Mouse (Mus musculus) cerebellum, adult 9-11 months (tissue): ENCODE data around the gene Enpp4.

Experiments used
- DNase-seq: peaks from one replicate; pipeline ENCODE4 v3.0.0; 2022

The Enpp4 gene

DNA sequence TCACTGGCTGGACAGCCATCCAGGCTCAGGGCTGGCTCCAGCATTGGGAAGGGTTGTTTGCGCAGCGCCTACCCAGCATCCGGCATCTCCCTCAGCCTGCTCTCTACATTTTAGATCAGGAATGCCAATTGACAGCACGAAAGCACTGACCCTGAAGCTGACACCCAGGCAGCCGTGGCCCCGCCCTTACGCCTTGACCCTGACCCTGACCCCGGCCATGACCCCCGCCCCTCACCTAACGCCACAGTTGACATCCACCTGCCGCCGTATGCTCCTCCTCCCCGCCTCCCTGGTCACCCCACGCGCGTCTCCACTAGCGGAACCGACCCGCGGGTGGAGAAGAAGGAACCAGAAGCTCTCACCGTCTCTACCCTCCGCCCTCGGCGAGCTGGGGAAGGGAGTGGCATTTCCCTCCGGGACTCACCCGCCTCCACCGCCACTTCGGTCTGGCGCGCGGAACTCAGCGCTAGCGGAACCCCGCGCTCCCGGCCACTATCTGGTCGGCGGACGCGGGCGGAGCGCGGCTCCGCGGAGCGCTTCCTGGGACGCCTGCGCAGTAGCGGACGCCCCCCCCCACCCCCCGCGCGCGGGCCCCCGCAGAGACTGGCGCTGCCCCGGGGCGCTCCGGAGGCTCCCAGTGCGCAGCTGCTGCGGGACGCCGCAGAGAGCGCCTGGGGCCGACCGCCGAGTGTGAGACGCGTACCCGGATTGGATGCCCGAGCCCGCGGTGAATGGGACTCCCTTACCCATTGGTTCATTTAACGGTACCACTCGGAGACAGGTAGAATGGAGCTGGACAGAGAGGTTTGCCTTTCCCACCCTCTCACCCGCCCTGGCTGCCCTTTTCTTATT is at the start of gene Enpp4:
TSS of gene Enpp4 (minus strand) at position 523 of the 852 bp plus-strand sequence.
- DNase-seq: peak; percentile 87

DNA sequence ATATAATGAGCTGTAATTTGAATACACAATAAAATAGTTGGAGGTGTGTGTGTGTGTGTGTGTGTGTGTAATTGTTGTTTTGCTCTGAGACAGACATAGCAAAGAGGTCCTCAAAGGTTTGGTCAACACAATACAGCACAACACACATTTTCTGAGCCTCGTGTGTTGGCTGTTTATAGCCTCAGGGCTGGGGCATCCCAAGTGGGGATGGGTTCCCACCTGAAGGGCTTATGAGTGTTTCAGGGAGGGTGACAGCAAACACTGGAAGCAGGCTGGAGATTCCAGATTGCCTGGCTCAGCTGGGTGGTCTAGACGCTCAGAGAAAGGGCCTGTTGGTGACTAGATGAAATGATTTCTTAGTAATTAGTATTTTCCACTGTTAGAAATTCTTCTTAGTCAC is 49.6 kb upstream of the Enpp4 start:
- DNase-seq: no peak

DNA sequence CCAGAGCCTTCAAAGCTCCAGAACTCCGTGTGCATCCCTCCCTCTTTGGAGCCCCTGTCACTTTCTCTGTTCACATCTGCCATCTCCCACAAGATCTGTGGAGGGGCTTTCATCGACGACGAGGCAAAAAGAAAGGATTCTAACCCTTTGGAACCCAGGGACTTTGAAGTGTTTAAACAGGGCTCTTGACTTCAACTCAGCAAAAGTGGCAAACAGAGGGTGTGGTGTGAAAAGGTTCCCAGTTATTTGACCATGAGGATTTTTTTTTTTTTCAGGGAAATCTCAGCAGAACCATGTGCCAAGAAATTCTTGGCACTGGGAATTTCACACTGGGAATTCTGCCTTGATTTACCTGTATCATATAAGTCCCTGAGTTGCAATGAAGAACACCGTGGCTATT is 48.3 kb upstream of the Enpp4 start:
- DNase-seq: no peak

DNA sequence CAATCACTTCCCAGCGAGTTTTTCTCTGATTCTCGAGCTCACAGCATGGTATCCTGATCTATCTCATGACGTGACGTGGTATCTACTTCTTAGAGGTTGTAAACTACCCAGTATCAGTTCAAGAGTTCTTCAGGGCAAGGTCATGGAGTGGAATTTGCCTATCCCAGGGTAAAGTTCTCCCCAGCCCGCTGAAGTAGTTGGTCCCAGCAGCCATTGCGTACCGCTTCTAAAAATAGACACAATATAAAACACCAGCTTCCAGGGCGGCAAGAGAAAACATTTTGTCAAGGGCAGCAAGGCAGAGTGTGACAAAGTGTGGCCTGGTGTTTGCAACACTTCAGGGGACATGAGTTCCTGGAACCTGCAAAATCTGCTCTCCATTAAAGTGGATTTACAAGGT is 46.3 kb upstream of the Enpp4 start:
- no peak for DNase-seq

DNA sequence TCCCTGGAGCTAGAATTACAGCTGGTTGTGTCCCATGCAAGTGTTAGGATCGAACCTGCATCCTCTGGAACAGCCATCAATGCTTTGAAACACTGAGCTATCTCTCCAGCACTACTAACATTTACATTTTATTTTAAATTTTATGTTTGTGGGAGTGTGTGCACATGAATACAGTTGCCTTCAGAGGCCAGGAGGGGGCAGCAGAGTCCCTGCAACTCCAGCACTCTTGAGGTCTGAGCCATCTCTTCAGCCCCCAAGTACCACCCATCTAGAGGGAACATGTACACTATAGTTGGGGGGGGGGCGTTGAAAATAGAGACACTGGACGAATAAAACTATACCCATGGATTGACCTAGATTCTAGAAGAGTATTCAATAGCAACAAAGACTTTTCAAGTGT is 45.5 kb upstream of the Enpp4 start:
- no peak for DNase-seq

GRCm38 (mm10) chr17:44148109-44148846 is 42.7 kb upstream of the Enpp4 start:
- DNase-seq: no peak

GRCm38 (mm10) chr17:44145806-44146205 is 40.2 kb upstream of the Enpp4 start:
- no peak for DNase-seq

- no peak for DNase-seq
Observed at GRCm38 (mm10) chr17:44136863-44137640, 31.4 kb upstream of the Enpp4 start.

DNA sequence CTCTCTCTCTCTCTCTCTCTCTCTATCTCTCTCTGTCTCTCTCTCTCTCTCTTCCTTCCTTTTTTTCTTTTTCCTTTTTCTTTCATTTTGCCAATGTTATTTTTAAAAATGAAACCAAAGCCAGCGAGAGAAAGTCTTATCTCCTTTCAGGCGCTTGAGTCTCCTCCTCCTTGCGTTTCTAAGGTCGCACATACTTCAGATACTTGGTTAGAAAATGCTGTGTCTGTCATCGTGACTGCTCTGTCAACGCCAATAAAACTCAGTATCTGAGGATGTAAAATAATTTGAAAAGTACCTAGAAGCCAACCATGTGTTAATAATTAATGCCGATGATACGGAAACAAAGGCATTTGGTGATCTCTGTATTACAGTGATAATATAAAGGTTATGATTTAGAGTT is 30.4 kb upstream of the Enpp4 start:
- DNase-seq: no peak

- no peak for DNase-seq
Observed at GRCm38 (mm10) chr17:44134545-44134944, 28.9 kb upstream of the Enpp4 start.

- DNase-seq: no peak
Observed at GRCm38 (mm10) chr17:44134106-44134505, 28.5 kb upstream of the Enpp4 start.

DNA sequence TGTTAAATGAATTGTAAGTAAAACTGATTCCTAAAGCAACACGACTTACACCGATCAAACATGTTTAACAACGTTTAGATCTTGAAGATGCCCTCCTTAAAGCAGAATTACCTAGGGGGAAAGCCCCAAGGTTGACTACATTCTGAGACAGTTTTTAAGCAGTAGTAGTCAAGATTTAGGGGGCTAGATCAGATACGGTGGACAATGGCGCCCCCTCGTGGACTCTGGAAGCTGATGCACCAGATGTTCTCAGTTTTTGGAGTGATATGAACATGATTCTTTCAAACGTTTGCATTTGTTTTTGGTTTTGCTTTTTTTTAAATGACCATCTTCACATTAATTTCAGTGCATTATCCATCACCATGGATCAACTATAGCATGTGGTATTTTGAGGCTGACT is 24.8 kb upstream of the Enpp4 start:
- DNase-seq: peak; percentile 36

DNA sequence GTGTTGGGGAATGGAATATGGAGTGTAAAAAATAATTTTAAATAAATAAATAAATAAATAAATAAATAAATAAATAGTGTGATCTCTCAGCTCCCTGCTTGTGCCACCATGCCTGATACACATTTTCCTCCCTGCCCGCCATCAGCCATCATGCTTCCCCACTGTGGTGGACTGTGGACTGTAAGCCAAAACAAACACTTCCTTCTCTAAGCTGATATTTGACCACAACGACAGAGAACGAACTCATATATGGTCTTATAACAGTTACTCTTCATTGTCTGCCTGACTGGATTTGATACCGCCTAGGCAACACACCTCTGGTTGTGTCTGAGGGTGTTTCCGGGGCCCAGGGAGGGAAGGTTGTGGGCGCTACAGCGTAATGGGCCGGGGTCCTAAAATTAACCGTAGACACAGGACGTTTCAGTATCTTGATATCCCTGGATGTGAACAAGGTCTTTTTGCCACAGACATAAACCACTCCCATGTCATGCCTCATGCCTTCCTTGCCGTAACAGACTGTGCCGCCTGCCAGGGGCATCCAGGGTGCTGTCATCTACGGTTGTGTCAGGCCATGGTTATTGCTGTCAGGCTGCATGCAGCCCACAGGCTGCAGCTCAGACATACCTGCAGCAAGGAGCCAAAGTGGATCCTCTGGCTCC is 23.6 kb upstream of the Enpp4 start:
- DNase-seq: no peak

GRCm38 (mm10) chr17:44121366-44122100 is 15.9 kb upstream of the Enpp4 start:
- no peak for DNase-seq

DNA sequence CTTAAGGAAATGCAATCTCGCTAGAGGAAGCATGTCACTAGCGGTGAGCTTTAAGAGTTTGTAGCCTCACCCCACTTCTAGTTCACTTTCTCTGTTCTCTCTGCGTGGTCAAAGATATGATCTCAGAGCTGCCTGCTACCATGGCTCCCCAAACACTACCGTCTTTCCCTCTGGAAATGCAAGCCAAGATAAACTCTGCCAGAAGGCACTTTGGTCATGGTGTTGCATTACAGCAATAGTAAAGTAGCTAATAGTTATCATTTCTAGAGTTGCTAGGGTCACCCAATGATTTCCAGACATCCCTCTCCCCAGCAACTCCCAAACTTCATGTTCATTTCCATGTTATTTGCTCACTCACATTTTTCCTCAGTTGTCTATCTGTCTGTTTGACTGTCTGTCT is 12.6 kb upstream of the Enpp4 start:
- no peak for DNase-seq

DNA sequence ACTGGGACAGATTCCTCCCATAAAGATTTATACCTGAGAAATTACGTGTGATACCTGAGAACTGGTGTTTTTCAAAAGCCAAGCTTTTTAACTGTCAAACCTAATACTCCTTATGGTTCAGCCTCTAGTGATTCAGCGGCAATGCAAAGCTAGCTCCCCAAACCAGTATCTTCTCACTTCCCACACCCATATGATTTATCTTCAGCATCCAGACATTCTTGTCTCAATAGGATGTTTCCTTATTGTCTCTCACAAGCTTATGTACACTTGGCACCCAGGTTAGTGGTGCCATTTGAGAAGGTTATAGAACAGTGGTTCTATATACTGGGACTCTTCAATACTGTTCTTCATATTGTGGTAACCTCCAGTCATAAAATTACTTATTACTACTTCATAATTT is 12.1 kb upstream of the Enpp4 start:
- no peak for DNase-seq

DNA sequence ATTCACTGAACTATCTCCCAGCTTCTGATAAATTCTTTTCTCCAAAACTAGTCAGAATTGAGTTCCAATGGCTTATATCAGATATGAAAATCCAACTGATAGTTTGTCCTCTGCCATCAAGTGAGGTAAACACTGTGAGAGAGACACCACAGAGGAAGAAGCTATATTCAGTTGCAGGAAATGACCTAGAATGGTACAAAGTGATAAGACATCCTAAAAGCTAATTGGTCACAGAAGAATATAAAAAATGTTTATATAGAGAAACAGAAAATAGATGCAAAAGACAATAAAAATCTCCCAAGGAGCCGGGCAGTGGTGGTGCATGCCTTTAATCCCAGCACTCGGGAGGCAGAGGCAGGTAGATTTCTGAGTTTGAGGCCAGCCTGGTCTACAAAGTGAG is 11.0 kb upstream of the Enpp4 start:
- DNase-seq: no peak

GRCm38 (mm10) chr17:44108331-44108730 is 2.7 kb upstream of the Enpp4 start:
- no peak for DNase-seq

DNA sequence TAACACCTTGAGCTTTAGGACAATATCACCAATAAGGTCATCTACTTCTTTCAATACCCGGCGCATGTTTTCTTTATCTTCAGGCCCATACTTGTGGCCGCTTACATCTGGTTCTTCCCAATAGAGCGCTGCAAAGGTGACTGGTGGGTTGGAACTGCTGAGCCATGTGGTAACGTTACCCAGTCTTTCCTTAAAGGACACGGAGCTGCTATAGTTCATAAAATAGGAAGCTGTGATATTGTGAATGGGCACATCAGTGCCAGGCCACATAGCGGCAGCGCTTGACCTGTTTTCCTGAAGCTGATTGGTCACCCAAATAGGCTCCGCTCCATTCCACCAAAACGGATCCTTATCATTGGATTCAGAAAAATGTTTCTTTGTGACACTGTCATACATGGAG is 3.6 kb downstream of the Enpp4 start:
- DNase-seq: no peak

DNA sequence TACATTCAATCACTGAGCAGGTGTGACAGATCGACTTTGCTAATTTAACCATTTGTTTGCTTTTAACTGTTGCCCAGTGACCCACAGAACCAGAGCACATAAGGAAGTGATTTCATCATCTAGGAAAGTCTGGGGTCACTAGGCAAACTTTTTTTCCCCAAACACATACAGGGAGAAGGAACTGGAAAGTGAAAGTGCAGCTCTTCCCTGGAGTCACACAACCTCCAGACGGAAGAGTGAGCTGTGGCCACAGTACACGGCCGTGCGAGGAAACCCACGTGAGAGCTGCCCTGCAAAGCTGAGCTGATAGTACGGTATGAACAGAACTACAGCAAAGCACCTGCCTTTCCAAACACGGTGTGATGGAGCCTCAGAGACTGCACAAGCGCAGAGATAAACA is 4.7 kb downstream of the Enpp4 start:
- no peak for DNase-seq

DNA sequence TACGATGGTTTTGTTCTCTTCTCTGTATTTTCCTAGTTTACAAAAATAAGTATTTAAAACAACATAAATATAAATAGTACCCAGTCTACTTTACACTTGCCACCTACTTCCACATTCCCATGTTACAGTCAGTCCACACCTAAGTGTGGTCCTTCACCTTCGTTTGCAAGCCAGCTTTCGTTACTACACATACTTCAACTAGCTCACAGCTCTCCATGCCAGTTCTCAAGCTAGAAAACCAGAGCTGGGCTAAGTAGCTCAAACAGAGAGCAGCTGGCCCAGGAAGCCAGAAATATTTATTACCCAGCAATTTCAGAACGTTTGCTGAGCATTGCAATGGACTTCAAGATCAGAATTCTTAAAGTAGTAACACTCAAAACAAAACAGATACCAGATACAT is 5.1 kb downstream of the Enpp4 start:
- no peak for DNase-seq

DNA sequence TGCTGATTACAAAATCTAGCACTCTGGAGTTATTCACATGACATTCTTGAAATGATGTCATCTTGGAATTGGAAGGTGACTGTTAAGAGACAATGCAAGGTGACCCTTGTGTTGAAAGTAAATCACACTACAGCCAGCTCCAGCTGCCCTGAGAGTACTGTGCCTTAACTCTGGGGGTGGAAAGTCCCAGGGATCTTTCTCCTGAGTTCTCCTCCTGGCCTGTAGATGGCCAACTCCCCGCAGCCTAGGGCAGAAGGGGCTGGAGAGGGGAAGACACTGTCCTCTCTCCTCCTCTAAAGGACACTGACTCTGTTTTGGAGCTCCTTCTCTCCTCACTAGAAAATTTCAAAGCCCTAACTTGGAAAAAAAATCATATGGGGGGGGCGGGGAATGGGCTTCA is 14.1 kb downstream of the Enpp4 start:
- no peak for DNase-seq
